Mouse (Mus musculus) myocyte (in vitro differentiated cells): ENCODE results near the gene Mad1l1. TPM values are rescaled to one million over a fixed set of nuclear protein-coding genes. Genes with fewer than 3 reads are reported as not detected.

Source experiments
- H3K27me3 ChIP-seq: one replicate; pipeline ENCODE4 v1.6.1; 2011; ENCODE audit not compliant: control insufficient read depth, insufficient read depth, insufficient read length
- H3K36me3 ChIP-seq: one replicate; pipeline ENCODE4 v1.6.1; 2011; ENCODE audit not compliant: control insufficient read depth, insufficient read depth
- H3K4me2 ChIP-seq: one replicate; pipeline ENCODE4 v1.6.1; 2011; ENCODE audit warnings: low read depth, control low read depth
- H3K4me3 ChIP-seq: one replicate; pipeline ENCODE4 v1.5.1; 2011; ENCODE audit warnings: mild to moderate bottlenecking, control low read depth, moderate library complexity
- H3K79me2 ChIP-seq: one replicate; pipeline ENCODE4 v1.6.1; 2011; ENCODE audit not compliant: control insufficient read depth, insufficient read depth
- H3ac ChIP-seq: one replicate; pipeline ENCODE4 v1.6.1; 2011; ENCODE audit not compliant: control insufficient read depth, insufficient read length
- CEBPB ChIP-seq: IDR thresholded peaks from 2 replicates; pipeline ENCODE4 v1.6.1; 2011; ENCODE audit warnings: mild to moderate bottlenecking, moderate library complexity; ENCODE audit not compliant: poor library complexity, insufficient read depth, severe bottlenecking
- E2F4 ChIP-seq: IDR thresholded peaks from one replicate; pipeline ENCODE4 v1.6.1; 2011; ENCODE audit warnings: mild to moderate bottlenecking, control low read depth, moderate library complexity; ENCODE audit not compliant: insufficient read depth
- MAX ChIP-seq: IDR thresholded peaks from one replicate; pipeline ENCODE4 v1.6.1; 2011; ENCODE audit warnings: low read depth, mild to moderate bottlenecking, control low read depth
- MYOD1 ChIP-seq, 3 experiments: IDR thresholded peaks; one replicate each; pipeline ENCODE4 v1.6.1; 2011; ENCODE audit warnings: control low read depth in 2 of 3, low read depth in 2 of 3, mild to moderate bottlenecking in 2 of 3, moderate library complexity in 1 of 3; ENCODE audit not compliant: insufficient read length in 2 of 3, control insufficient read depth in 1 of 3
- MYOG ChIP-seq, 3 experiments: IDR thresholded peaks; one replicate each; pipeline ENCODE4 v1.6.1; 2011; ENCODE audit warnings: control low read depth in 2 of 3, low read depth in 2 of 3, mild to moderate bottlenecking in 2 of 3; ENCODE audit not compliant: insufficient read length in 2 of 3, control insufficient read depth in 1 of 3, insufficient read depth in 1 of 3
- POLR2A ChIP-seq: IDR thresholded peaks from one replicate; pipeline ENCODE4 v1.6.1; 2011; ENCODE audit warnings: low read depth, mild to moderate bottlenecking, control low read depth, moderate library complexity; ENCODE audit not compliant: insufficient read length
- POLR2AphosphoS2 ChIP-seq: IDR thresholded peaks from one replicate; pipeline ENCODE4 v1.6.1; 2011; ENCODE audit warnings: low read depth, control low read depth; ENCODE audit not compliant: insufficient read length
- REST ChIP-seq: IDR thresholded peaks from one replicate; pipeline ENCODE4 v1.6.1; 2011; ENCODE audit warnings: mild to moderate bottlenecking, control low read depth, moderate library complexity; ENCODE audit not compliant: insufficient read depth, insufficient read length
- SRF ChIP-seq: IDR thresholded peaks from one replicate; pipeline ENCODE4 v1.6.1; 2011; ENCODE audit warnings: low read depth; ENCODE audit not compliant: control insufficient read depth, insufficient read length
- TCF12 ChIP-seq: IDR thresholded peaks from one replicate; pipeline ENCODE4 v1.6.1; 2011; ENCODE audit warnings: mild to moderate bottlenecking, control low read depth; ENCODE audit not compliant: poor library complexity, insufficient read depth, severe bottlenecking
- TCF3 ChIP-seq: IDR thresholded peaks from one replicate; pipeline ENCODE4 v1.6.1; 2011; ENCODE audit warnings: low read depth, control low read depth; ENCODE audit not compliant: insufficient read length
- USF1 ChIP-seq: IDR thresholded peaks from one replicate; pipeline ENCODE4 v1.6.1; 2011; ENCODE audit warnings: low read depth, mild to moderate bottlenecking, control low read depth, moderate library complexity
- polyA plus RNA-seq: library from polyadenylated mRNA; unstranded; fragments of >200 nt; fragmentation: generic; extraction: Trizol; gene quantifications from one replicate; pipeline ENCODE4 v1.2.1, GENCODE M21; 2012; ENCODE audit warnings: missing spikeins

Mad1l1 gene
- polyA plus RNA-seq, 1 experiment, result 35.6 TPM

GRCm38 (mm10) chr5:140217900-140218299 is 103.5 kb downstream of the Mad1l1 start:
- no peaks in the 10 kb centered on the region for H3K27me3 ChIP-seq
- peak; percentile 74 for TF ChIP-seq REST
- TF ChIP-seq TCF12, result no peak
- no peak for TF ChIP-seq POLR2A
- TF ChIP-seq MYOG (IDR thresholded peaks at IDR 0.05; ENCODE audit: control insufficient read depth in 1 of 3, insufficient read depth in 1 of 3, insufficient read length in 2 of 3, low read depth in 2 of 3), result no peak
- no peak for TF ChIP-seq SRF
- no peak overlapping the region for H3ac ChIP-seq
- H3K4me2 ChIP-seq, result no peak overlapping the region
- H3K36me3 ChIP-seq, result no peaks in the 10 kb centered on the region
- H3K79me2 ChIP-seq, result no peaks in the 10 kb centered on the region
- H3K4me3 ChIP-seq, result no peak overlapping the region

GRCm38 (mm10) chr5:140217083-140217482 is 104.3 kb downstream of the Mad1l1 start:
- H3K4me2 ChIP-seq, result no peak overlapping the region
- TF ChIP-seq TCF12 (no peak), MYOG (IDR thresholded peaks at IDR 0.05; ENCODE audit: control insufficient read depth in 1 of 3, insufficient read depth in 1 of 3, insufficient read length in 2 of 3, low read depth in 2 of 3) (no peak), USF1 (no peak), SRF (no peak), POLR2AphosphoS2 (no peak), MAX (no peak), POLR2A (no peak), MYOD1 (IDR thresholded peaks at IDR 0.05; ENCODE audit: control insufficient read depth in 1 of 3, insufficient read length in 2 of 3, low read depth in 2 of 3) (no peak), CEBPB (no peak), REST (no peak), TCF3 (no peak), E2F4 (no peak)

GRCm38 (mm10) chr5:140215471-140216087 is 105.8 kb downstream of the Mad1l1 start:
- no peak overlapping the region for H3K4me3 ChIP-seq
- no peak overlapping the region for H3K4me2 ChIP-seq
- H3ac ChIP-seq, result no peak overlapping the region
- no peaks in the 10 kb centered on the region for H3K79me2 ChIP-seq
- no peaks in the 10 kb centered on the region for H3K36me3 ChIP-seq
- no peak for TF ChIP-seq POLR2AphosphoS2
- no peak for TF ChIP-seq CEBPB
- no peak for TF ChIP-seq E2F4
- TF ChIP-seq REST, result no peak
- no peak for TF ChIP-seq SRF
- no peak for TF ChIP-seq MYOD1 (IDR thresholded peaks at IDR 0.05; ENCODE audit: control insufficient read depth in 1 of 3, insufficient read length in 2 of 3, low read depth in 2 of 3)
- no peak for TF ChIP-seq TCF3
- no peak for TF ChIP-seq MAX
- no peak for TF ChIP-seq POLR2A
- no peak for TF ChIP-seq TCF12
- no peak for TF ChIP-seq MYOG (IDR thresholded peaks at IDR 0.05; ENCODE audit: control insufficient read depth in 1 of 3, insufficient read depth in 1 of 3, insufficient read length in 2 of 3, low read depth in 2 of 3)
- no peak for TF ChIP-seq USF1
- no peaks in the 10 kb centered on the region for H3K27me3 ChIP-seq

More at GRCm38 (mm10) chr5:140217083-140217482, 104.3 kb downstream of the Mad1l1 start:
- no peak overlapping the region for H3ac ChIP-seq
- no peaks in the 10 kb centered on the region for H3K27me3 ChIP-seq
- H3K36me3 ChIP-seq, result no peaks in the 10 kb centered on the region
- H3K4me3 ChIP-seq, result no peak overlapping the region
- no peaks in the 10 kb centered on the region for H3K79me2 ChIP-seq

GRCm38 (mm10) chr5:140213001-140213400 is 108.4 kb downstream of the Mad1l1 start:
- no peaks in the 10 kb centered on the region for H3K79me2 ChIP-seq
- TF ChIP-seq CEBPB (no peak), USF1 (no peak), POLR2A (no peak), MYOD1 (IDR thresholded peaks at IDR 0.05; ENCODE audit: control insufficient read depth in 1 of 3, insufficient read length in 2 of 3, low read depth in 2 of 3) (no peak), POLR2AphosphoS2 (no peak), SRF (no peak), TCF3 (no peak), TCF12 (no peak), E2F4 (no peak), MYOG (IDR thresholded peaks at IDR 0.05; ENCODE audit: control insufficient read depth in 1 of 3, insufficient read depth in 1 of 3, insufficient read length in 2 of 3, low read depth in 2 of 3) (no peak), REST (no peak), MAX (no peak)

More at GRCm38 (mm10) chr5:140213001-140213400, 108.4 kb downstream of the Mad1l1 start:
- H3K36me3 ChIP-seq, result no peaks in the 10 kb centered on the region
- H3K4me2 ChIP-seq, result no peak overlapping the region
- H3K4me3 ChIP-seq, result no peak overlapping the region
- H3K27me3 ChIP-seq, result no peaks in the 10 kb centered on the region
- H3ac ChIP-seq, result no peak overlapping the region
